Mouse (Mus musculus): ENCODE measurements around the gene Fbxl14.
"Not testable (repeated sequence)": the region's sequence is repeated elsewhere in the genome, so short reads cannot be mapped to it uniquely, and the experiment has no call there.

Gene Fbxl14

DNA sequence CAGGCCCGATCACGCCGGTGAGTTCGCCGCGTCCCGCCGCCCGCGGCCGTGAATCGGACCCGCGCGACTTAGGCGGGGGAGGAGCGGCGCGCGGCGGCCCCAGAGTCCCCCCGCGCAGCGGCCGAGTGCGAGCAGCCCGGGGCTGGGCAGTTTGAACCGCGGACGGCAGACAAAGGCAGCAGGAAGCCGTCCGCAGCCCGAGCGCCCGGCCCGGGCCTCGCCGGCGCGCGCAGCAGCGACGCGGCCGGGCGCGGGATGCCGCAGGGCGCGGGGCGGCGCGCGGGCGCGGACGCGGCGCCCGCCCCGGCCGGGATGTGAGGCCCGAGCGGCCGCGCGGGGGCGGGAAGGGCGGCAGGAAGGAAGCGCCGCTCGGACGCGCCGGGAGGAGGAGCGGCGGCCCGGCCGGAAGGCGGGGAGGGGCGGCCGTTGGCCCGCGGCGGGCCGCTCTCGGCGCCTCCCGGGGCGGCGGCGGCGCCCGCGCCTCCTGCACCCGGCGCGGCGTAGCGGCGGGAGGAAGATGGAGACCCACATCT, at the start of gene Fbxl14:
Gene Fbxl14, plus strand, starts transcription at position 326 of the 533 bp plus-strand sequence.
- peak in 1 of 2 experiments; percentile 54 for DNase-seq (ENCODE audit: low spot score in 2 of 2)

GRCm38 (mm10) chr6:119430508-119430907, 49.0 kb upstream of the Fbxl14 start:
- DNase-seq (ENCODE audit: low spot score in 2 of 2): peak in 1 of 2 experiments; percentile 70

DNA sequence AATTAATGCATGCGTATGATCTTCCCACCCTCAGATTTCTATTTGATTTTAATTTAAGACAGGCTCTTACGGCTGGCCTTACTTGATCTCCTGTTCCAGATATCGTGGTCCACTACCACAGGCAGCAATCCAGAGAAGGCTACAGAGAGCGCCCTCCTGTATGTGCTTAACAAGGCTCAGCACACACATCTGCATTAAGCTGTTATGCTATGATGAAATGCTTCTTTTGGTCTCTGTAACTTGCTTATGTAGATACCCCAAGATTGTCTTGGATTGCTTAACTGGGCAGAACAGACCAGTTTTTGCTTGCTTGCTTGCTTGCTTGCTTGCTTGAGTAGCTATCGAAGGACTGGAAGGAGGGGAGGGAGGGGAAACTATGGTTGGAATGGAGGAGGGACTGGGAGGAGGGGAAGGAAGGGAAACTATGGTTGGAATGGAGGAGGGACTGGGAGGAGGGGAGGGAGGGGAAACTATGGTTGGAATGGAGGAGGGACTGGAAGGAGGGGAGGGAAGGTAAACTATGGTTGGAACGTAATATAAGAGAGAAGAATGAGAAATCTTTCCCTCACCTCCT, 47.6 kb upstream of the Fbxl14 start:
- DNase-seq (ENCODE audit: low spot score in 2 of 2): no peak

GRCm38 (mm10) chr6:119434394-119434793, 45.1 kb upstream of the Fbxl14 start:
- DNase-seq (ENCODE audit: low spot score in 2 of 2): no peak

GRCm38 (mm10) chr6:119437894-119438761, 41.3 kb upstream of the Fbxl14 start:
- no peak for DNase-seq (ENCODE audit: low spot score in 2 of 2)

DNA sequence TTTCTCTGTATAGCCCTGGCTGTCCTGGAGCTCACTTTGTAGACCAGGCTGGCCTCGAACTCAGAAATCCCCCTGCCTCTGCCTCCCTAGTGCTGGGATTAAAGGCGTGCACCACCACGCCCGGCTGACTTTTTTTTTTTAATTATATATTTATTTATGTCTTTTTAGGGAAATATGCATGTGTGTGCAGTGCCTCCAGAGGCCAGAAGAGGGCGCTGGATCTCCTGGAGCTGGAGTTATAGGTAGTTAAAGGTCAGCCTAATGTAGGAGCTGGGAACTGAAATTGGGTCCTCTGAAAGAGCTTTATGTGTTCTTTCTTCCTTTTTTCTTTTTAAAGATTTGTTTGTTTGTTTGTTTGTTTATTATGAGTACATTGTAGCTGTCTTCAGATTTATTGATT, 36.7 kb upstream of the Fbxl14 start:
- DNase-seq (ENCODE audit: low spot score in 2 of 2): not testable (repeated sequence)

GRCm38 (mm10) chr6:119443742-119444645, 35.5 kb upstream of the Fbxl14 start:
- DNase-seq (ENCODE audit: low spot score in 2 of 2): peak; percentile 70 to 89

DNA sequence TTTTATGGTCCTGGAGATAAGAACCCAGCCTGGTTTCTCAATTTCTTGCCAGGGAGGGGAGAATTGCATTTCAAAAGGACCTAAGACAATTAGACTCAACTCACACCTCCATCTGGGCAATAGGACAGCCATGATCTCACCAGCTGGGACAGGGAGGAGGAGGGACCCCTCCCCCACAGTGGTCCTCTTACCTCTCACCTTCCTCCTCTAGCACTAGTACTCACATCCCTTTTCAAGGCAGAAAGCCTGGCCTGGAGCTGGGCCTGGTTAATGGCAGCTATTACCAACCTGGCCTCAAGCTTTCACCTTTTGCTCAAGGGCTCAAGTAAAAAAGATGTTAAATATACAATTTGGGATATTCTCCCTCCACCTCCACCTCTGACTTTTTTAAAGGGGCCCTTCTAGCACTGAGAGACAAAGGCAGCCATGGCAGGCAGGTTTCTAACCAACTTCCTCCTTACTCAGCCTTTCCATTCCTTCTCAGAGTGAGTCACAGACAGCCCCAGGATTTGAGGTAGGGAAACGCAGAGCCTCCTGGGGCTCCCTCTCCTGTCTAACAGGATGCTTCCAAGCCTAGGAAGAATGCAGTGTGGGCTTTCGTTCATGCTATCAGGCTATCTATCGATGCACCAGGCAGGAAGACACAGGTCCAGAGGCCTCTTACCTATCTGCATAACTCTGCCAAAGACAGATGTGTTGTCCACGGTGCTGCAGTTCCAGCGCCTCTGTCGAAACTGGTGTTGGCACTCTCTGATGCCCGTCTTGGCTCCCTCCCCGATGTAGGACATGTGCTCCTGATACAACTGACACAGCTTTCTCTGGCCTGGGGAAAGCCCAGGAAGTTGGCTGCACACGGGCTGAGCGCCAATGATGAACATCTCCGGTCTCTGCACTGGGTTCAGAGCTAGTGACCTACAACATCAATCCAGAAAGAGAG, 33.5 kb upstream of the Fbxl14 start:
- no peak for DNase-seq (ENCODE audit: low spot score in 2 of 2)

- no peak for DNase-seq (ENCODE audit: low spot score in 2 of 2)
These were observed 31.0 kb upstream of the Fbxl14 start for GRCm38 (mm10) chr6:119448321-119449059.

DNA sequence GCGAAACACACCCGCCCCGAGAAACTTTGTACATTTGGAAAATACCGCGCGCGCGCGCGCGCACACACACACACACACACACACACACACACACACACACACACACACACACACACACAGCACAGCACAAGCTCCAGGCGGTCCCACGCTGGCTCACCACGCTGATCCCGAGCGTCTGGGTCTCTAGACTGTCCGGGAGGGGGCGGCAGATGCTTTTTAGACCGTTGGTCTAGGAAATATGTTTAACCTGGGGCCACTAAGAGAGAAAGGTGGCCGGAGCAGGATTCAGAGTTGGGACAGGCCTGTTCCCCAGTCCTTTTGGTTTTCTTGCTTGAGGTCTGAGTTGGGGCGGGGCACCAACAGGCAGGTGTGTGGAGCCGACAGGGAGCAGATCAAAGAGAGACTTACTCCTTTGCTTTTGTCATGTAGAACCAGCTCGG, 30.4 kb upstream of the Fbxl14 start:
- DNase-seq (ENCODE audit: low spot score in 2 of 2): peak; percentile 28 to 69

DNA sequence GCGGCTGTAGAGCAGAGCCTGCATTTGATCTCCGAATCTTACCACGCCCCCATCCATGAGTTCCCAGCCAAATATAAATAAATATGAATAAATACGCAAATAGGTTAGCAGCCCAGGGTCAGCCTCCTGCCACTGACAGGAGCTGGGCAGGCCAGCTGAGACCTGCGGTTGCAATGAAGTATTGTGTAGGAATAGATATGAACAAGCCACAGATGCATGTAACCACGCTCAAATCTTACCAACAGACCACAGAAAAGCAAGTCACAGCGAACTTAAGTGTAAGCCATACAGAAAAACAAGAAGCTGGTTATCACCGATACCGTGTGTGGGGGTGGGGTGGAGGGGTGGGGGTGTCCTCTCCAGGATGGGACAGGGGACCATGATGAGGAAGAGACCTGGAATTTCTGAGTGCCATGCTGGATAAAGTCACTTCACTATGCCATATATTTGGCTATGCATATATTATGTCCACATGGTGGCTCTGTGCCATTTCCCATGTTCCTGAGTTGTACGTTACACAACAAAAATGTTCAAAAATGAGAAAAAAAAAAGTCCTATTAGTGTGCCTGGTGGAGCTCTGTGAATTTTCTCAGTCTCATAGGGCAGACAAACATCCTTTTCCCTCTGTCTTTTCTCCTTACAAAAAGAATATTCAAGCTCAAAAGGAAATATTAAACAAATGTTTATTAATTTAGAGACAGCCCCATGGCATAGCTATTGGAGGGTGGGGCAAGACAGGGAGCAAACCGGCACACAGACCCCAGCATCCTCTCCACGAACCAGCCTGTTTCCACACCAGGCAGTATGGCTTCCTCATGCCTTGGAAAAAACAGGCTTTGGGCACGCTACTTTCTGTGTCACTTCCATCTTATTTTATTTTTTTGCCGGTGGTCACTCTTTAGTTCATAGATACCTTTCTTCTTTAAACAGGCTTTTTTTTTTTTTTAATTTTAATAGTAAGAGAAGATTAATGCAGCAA, 28.2 kb upstream of the Fbxl14 start:
- DNase-seq (ENCODE audit: low spot score in 2 of 2): no peak

GRCm38 (mm10) chr6:119451981-119452499, 27.4 kb upstream of the Fbxl14 start:
- DNase-seq (ENCODE audit: low spot score in 2 of 2): no peak

DNA sequence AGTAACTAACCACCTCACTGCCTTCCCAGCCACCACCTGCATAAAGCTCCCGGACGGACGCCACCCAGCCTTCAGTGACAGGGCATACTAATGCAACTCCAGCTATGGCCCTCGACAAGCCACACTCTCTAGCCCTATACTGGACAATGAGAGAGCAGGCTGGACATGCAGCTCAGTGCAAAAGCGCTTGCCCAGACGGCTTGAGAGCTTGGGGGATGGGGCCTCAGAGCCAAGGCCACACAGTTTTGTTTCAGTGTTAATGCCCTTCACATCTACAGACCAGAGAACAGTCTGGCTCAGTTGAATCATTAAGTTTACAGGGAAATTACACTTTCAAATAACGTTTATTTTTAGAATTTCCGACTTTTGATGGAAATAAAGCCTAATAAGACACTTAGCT, 21.3 kb upstream of the Fbxl14 start:
- no peak for DNase-seq (ENCODE audit: low spot score in 2 of 2)

DNA sequence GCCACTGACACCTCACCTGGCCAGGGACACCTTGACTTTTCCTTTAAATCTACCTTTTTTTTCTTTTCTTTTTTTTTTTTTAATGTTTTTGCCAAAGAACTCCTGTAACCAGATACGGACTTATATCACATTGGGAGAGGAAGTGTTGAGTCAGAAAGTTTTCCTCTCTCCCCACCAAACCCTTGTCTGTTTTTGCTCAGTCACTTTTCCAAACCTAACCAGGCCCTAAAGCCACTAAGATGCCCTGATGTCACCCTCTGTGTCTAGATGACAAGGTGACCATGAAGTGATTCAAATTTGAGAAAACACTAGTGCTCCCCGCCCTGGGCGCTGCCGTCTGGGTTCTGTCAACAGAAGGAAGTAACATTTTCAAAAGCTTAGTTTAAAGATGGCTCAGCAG, 20.4 kb upstream of the Fbxl14 start:
- no peak for DNase-seq (ENCODE audit: low spot score in 2 of 2)

DNA sequence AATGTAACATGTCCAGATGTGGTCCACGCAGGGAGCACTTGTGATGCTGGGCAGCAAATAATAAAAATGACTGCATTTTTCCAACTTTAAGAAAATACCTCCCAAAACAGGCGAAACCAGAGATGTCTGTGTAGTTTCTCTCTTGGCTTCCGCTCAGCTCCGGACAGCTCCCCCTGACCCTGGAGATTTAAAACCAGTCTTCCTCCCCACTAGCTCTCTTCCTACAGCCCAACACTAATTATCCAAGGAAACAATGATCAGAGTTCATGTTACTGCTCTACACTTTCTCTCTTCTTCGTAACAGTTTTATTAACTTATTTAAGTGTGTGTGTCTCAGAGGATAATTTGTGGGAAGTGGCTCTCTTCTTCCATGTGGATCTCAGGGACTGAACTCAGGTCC, 19.1 kb upstream of the Fbxl14 start:
- no peak for DNase-seq (ENCODE audit: low spot score in 2 of 2)

DNA sequence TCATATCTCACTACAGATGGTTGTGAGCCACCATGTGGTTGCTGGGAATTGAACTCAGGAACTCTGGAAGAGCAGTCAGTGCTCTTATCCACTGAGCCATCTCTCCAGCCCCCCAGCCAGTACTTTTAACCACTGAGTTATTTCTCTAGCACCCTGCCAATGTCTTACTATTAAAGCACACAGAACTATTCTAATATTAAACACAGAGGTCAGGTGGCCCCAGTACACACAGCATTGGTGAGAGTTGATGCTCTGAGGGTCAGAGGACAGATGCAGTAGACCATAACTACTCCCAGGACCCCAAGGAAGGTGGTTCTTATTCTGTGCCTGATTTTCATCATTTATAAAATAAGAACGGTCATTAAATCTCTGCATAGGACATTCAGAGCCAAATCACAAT, 13.3 kb upstream of the Fbxl14 start:
- DNase-seq (ENCODE audit: low spot score in 2 of 2): no peak

- no peak for DNase-seq (ENCODE audit: low spot score in 2 of 2)
These were observed 12.3 kb upstream of the Fbxl14 start for GRCm38 (mm10) chr6:119466921-119467784.

DNA sequence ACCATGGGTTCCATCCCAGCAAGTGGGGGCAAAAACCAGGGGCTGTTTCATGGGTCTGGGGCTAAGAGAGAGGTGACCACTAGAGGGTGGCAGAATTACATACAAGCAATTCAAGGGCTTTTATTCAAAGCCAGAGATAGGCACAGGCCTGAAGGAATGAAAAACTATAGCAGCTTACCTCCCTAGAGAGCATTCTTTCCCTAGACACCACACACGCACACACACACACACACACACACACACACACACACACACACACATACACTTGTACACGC, 11.7 kb upstream of the Fbxl14 start:
- no peak for DNase-seq (ENCODE audit: low spot score in 2 of 2)
